Mouse (Mus musculus) ES-Bruce4 (cell line): ENCODE measurements around the gene Srrm2.

ENCODE experiments used
- EP300 ChIP-seq: IDR thresholded peaks from 2 replicates; pipeline ENCODE4 v1.6.1; 2011; ENCODE audit warnings: low read depth, low read length; ENCODE audit not compliant: insufficient read depth
- POLR2A ChIP-seq: IDR thresholded peaks from one replicate; pipeline ENCODE4 v1.8.1; 2011; ENCODE audit warnings: low read length; ENCODE audit not compliant: insufficient read depth

DNA sequence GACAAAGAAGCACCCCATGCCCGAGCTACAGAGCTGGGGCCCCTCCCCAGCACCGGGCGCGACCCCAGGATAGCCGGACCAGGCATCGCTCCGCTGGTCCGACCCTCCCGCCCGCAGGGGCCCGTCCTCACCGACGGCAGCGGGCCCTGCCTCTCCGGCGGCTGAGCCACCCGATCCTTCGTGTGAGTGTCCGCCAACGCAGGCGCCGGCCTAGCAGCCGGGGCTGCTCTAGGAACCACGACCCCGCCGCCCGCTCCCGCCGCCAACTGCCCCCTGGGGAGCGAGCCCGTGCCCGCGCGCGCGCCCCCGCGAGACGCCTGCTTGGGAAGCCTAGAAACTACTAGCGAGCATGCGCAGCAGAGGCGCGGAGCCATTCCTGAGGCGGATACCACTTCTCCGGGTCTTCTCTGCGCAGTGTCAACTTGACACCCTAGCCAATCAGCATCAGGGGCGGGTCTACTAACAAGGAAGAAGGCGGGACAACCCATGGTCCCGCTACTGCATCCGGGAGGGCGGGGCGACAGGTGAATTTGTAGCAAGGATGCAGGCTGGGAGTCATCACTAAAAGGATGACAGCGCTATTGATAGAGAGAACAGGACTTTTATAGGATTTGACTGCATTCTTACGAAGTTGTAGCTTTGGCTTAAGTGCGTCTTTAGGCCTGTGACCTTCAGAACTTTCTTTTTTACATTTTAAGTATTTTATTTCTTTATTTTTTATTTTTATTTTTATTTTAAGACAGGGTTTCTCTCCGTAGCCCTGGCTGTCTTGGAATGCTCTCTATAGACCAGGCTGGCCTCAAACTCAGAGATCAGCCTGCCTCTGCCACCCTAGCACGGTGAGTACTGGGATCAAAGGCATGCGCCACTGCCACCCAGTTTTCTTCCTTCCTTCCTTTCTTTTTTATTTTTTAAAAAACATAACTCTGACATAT, 18.8 kb upstream of the Srrm2 start, which contains the start of gene Flywch1:
- peak; percentile 75; the same call in 1 of the 2 replicates for TF ChIP-seq EP300
- TF ChIP-seq POLR2A = no peak
